ENCODE assay signal across 9 mouse cellular contexts in genomic region chr2:24923561-24923960, GRCm38 (mm10). TPM values are rescaled to one million over a fixed set of nuclear protein-coding genes. Genes with fewer than 3 reads are reported as not detected.
DNase-seq lines count a peak whose midpoint lies in the region; ATAC-seq and TF ChIP-seq lines count a peak whose summit lies in the region.
"Had no signal": no experiment of that assay in that cellular context is flagged by ENCODE, and none has a peak within 500 bp of the region (broad histone marks: within the 10 kb centered on the region; RNA-seq: fewer than 3 reads in every experiment).

No protein-coding gene starts in this region.

- TF ChIP-seq EP300 in heart, postnatal 0 days (IDR thresholded peaks at IDR 0.05; ENCODE audit: low read depth) = no peak
- TF ChIP-seq EP300 in stomach, postnatal 0 days (optimal IDR thresholded peaks at IDR 0.05) = no peak

- H3K9me3 ChIP-seq in heart, postnatal 0 days (replicated peaks; ENCODE audit: control insufficient read depth, low read length) = no peaks in the 10 kb centered on the region
- H3K9me3 ChIP-seq in midbrain, embryonic 11.5 days (ENCODE audit: control insufficient read depth, low read length) = no peaks in the 10 kb centered on the region
- no peaks in the 10 kb centered on the region for H3K9me3 ChIP-seq in midbrain, embryonic 10.5 days (replicated peaks)
- no peaks in the 10 kb centered on the region for H3K9me3 ChIP-seq in stomach, postnatal 0 days (ENCODE audit: control insufficient read depth, low read length)

- no peaks in the 10 kb centered on the region for H3K36me3 ChIP-seq in heart, postnatal 0 days (replicated peaks; ENCODE audit: control insufficient read depth, insufficient read depth, low read length)
- H3K36me3 ChIP-seq in midbrain, embryonic 11.5 days (ENCODE audit: control insufficient read depth, insufficient read depth, low read length) = no peaks in the 10 kb centered on the region
- no peaks in the 10 kb centered on the region for H3K36me3 ChIP-seq in midbrain, embryonic 10.5 days
- peaks cover 3% of the 10 kb centered on the region for H3K36me3 ChIP-seq in stomach, postnatal 0 days (ENCODE audit: control insufficient read depth, insufficient read depth, low read length)

- peak; percentile 44 for TF ChIP-seq CTCF in heart, postnatal 0 days (IDR thresholded peaks at IDR 0.05; ENCODE audit: low read depth)
- peak; percentile 74 for TF ChIP-seq CTCF in stomach, postnatal 0 days (IDR thresholded peaks at IDR 0.05; ENCODE audit: low read depth)

- ATAC-seq in heart, postnatal 0 days (ENCODE audit: insufficient read depth, low read depth) = no peak
- ATAC-seq in midbrain, embryonic 11.5 days (ENCODE audit: low FRiP score) = no peak
- ATAC-seq in stomach, postnatal 0 days (ENCODE audit: low FRiP score, low TSS enrichment) = no peak

- DNase-seq in heart, postnatal 0 days (ENCODE audit: low spot score) = peak; percentile 25
- DNase-seq in heart, adult 9 months (ENCODE audit: low spot score in 2 of 2) = no peak
- DNase-seq in midbrain, embryonic 11.5 days (ENCODE audit: low spot score, missing footprints) = peak; percentile 73
- DNase-seq in midbrain, embryonic 10.5 days (ENCODE audit: low spot score) = no peak
- DNase-seq in brain, adult 2 months (ENCODE audit: low read depth, low spot score) = peak; percentile 40
- no peak for DNase-seq in stomach, postnatal 0 days (ENCODE audit: low spot score)
- no peak for DNase-seq in layer of hippocampus, postnatal 25 days (ENCODE audit: extremely low spot score in 1 of 2, low spot score in 1 of 2)
- DNase-seq: cerebellum, adult 11-12 months; heart, adult 18-20 months had no signal

- no peaks in the 10 kb centered on the region for H3K4me1 ChIP-seq in heart, postnatal 0 days (ENCODE audit: control insufficient read depth, insufficient read depth)
- H3K4me1 ChIP-seq in midbrain, embryonic 11.5 days (ENCODE audit: control insufficient read depth, insufficient read depth, low read length) = no peaks in the 10 kb centered on the region; the same call in 1 of the 2 replicates
- no peaks in the 10 kb centered on the region; the same call in 1 of the 2 replicates for H3K4me1 ChIP-seq in midbrain, embryonic 10.5 days
- H3K4me1 ChIP-seq in stomach, postnatal 0 days (replicated peaks; ENCODE audit: control insufficient read depth, insufficient read depth) = no peaks in the 10 kb centered on the region

- no peak overlapping the region for H3K4me2 ChIP-seq in heart, postnatal 0 days (ENCODE audit: low read depth, low read length)
- no peak overlapping the region for H3K4me2 ChIP-seq in midbrain, embryonic 11.5 days
- H3K4me2 ChIP-seq in stomach, postnatal 0 days (replicated peaks; ENCODE audit: low read depth) = no peak overlapping the region

- no peak overlapping the region for H3K9ac ChIP-seq in heart, postnatal 0 days (replicated peaks; ENCODE audit: low read depth, low read length)
- H3K9ac ChIP-seq in midbrain, embryonic 11.5 days (ENCODE audit: low read length) = no peak overlapping the region
- no peak overlapping the region for H3K9ac ChIP-seq in stomach, postnatal 0 days (ENCODE audit: low read length)

- no peak overlapping the region for H3K4me3 ChIP-seq in heart, postnatal 0 days (ENCODE audit: low read depth, low read length)
- H3K4me3 ChIP-seq in midbrain, embryonic 11.5 days (ENCODE audit: low read depth, low read length) = no peak overlapping the region
- H3K4me3 ChIP-seq in midbrain, embryonic 10.5 days = no peak overlapping the region
- H3K4me3 ChIP-seq in stomach, postnatal 0 days (ENCODE audit: low read depth, low read length) = no peak overlapping the region

- H3K27me3 ChIP-seq in heart, postnatal 0 days (ENCODE audit: control insufficient read depth, insufficient read depth, low read length) = no peaks in the 10 kb centered on the region
- no peaks in the 10 kb centered on the region for H3K27me3 ChIP-seq in midbrain, embryonic 11.5 days (ENCODE audit: control insufficient read depth, insufficient read depth, low read length)
- H3K27me3 ChIP-seq in midbrain, embryonic 10.5 days (ENCODE audit: low read depth, poor library complexity, severe bottlenecking) = no peaks in the 10 kb centered on the region
- no peaks in the 10 kb centered on the region for H3K27me3 ChIP-seq in stomach, postnatal 0 days (ENCODE audit: control insufficient read depth, insufficient read depth, low read length)

- 48% methylated on average over 2 of the region's 2 CpGs for WGBS in heart, postnatal 0 days
- 64% methylated on average over 2 of the region's 2 CpGs for WGBS in midbrain, embryonic 11.5 days
- 66% methylated on average over 2 of the region's 2 CpGs for WGBS in midbrain, embryonic 10.5 days
- 43% methylated on average over 2 of the region's 2 CpGs for WGBS in stomach, postnatal 0 days

- no peak overlapping the region for H3K27ac ChIP-seq in heart, postnatal 0 days (ENCODE audit: low read depth)
- no peak overlapping the region for H3K27ac ChIP-seq in midbrain, embryonic 11.5 days (ENCODE audit: low read depth, low read length)
- H3K27ac ChIP-seq in midbrain, embryonic 10.5 days (replicated peaks) = no peak overlapping the region
- H3K27ac ChIP-seq in stomach, postnatal 0 days (replicated peaks) = no peak overlapping the region

RNA-seq across cellular contexts. Expression of gene Ehmt1, which starts 4.1 kb away (rescaled TPM):
- 36.8 and 49.8 TPM in 2 replicates for total RNA-seq in heart, postnatal 0 days (2014; rRNA removed; ENCODE audit: low replicate concordance)
- 30.6 and 34.7 TPM in 2 replicates for polyA plus RNA-seq in heart, postnatal 0 days (2015; fragmentation: Nextera tagmentation; extraction: Ambion mirVana)
- 95.8 and 96.5 TPM in 2 replicates for polyA plus RNA-seq in midbrain, embryonic 11.5 days (2014; fragmentation: Nextera tagmentation; extraction: Ambion mirVana)
- polyA plus RNA-seq in midbrain, embryonic 10.5 days (2016; fragmentation: Nextera tagmentation; extraction: Ambion mirVana) = 137 and 151 TPM in 2 replicates
- 23.1 and 27.5 TPM in 2 replicates for polyA plus RNA-seq in stomach, postnatal 0 days (2015; fragmentation: Nextera tagmentation; extraction: Ambion mirVana)
- total RNA-seq in layer of hippocampus, postnatal 25 days (2021) = 10 to 100 TPM; 61.4 to 71.0 TPM

RNA-seq across cellular contexts. Expression of gene Arrdc1, which starts 11.5 kb away (rescaled TPM):
- total RNA-seq in heart, postnatal 0 days (2014; rRNA removed; ENCODE audit: low replicate concordance) = 11.9 and 23.9 TPM in 2 replicates
- polyA plus RNA-seq in heart, postnatal 0 days (2015; fragmentation: Nextera tagmentation; extraction: Ambion mirVana) = 10.2 and 12.2 TPM in 2 replicates
- polyA plus RNA-seq in midbrain, embryonic 11.5 days (2014; fragmentation: Nextera tagmentation; extraction: Ambion mirVana) = 11.3 and 11.6 TPM in 2 replicates
- 16.0 and 16.2 TPM in 2 replicates for polyA plus RNA-seq in midbrain, embryonic 10.5 days (2016; fragmentation: Nextera tagmentation; extraction: Ambion mirVana)
- 94.7 and 105 TPM in 2 replicates for polyA plus RNA-seq in stomach, postnatal 0 days (2015; fragmentation: Nextera tagmentation; extraction: Ambion mirVana)
- total RNA-seq in layer of hippocampus, postnatal 25 days (2021) = 10 to 100 TPM in 1 of 2 experiments, 1 to 10 TPM in 1; 9.5 to 13.5 TPM

RNA-seq across cellular contexts. Expression of gene Zmynd19, which starts 26.0 kb away (rescaled TPM):
- 5.9 and 21.3 TPM in 2 replicates for total RNA-seq in heart, postnatal 0 days (2014; rRNA removed; ENCODE audit: low replicate concordance)
- polyA plus RNA-seq in heart, postnatal 0 days (2015; fragmentation: Nextera tagmentation; extraction: Ambion mirVana) = 5.6 and 6.0 TPM in 2 replicates
- 32.9 and 33.7 TPM in 2 replicates for polyA plus RNA-seq in midbrain, embryonic 11.5 days (2014; fragmentation: Nextera tagmentation; extraction: Ambion mirVana)
- 22.8 and 23.2 TPM in 2 replicates for polyA plus RNA-seq in midbrain, embryonic 10.5 days (2016; fragmentation: Nextera tagmentation; extraction: Ambion mirVana)
- polyA plus RNA-seq in stomach, postnatal 0 days (2015; fragmentation: Nextera tagmentation; extraction: Ambion mirVana) = 7.1 and 7.8 TPM in 2 replicates
- total RNA-seq in layer of hippocampus, postnatal 25 days (2021) = 10 to 100 TPM; 38.5 TPM

RNA-seq across cellular contexts. Expression of gene Dph7, which starts 38.6 kb away (rescaled TPM):
- total RNA-seq in heart, postnatal 0 days (2014; rRNA removed; ENCODE audit: low replicate concordance) = 17.7 and 24.8 TPM in 2 replicates
- 10.2 and 11.7 TPM in 2 replicates for polyA plus RNA-seq in heart, postnatal 0 days (2015; fragmentation: Nextera tagmentation; extraction: Ambion mirVana)
- polyA plus RNA-seq in midbrain, embryonic 11.5 days (2014; fragmentation: Nextera tagmentation; extraction: Ambion mirVana) = 32.6 and 33.0 TPM in 2 replicates
- polyA plus RNA-seq in midbrain, embryonic 10.5 days (2016; fragmentation: Nextera tagmentation; extraction: Ambion mirVana) = 33.9 and 36.3 TPM in 2 replicates
- 12.1 TPM in 2 replicates for polyA plus RNA-seq in stomach, postnatal 0 days (2015; fragmentation: Nextera tagmentation; extraction: Ambion mirVana)
- 10 to 100 TPM; 31.6 to 33.0 TPM for total RNA-seq in layer of hippocampus, postnatal 25 days (2021)

RNA-seq across cellular contexts. Expression of gene Mrpl41, which starts 51.3 kb away (rescaled TPM):
- 62.3 and 69.5 TPM in 2 replicates for total RNA-seq in heart, postnatal 0 days (2014; rRNA removed; ENCODE audit: low replicate concordance)
- polyA plus RNA-seq in heart, postnatal 0 days (2015; fragmentation: Nextera tagmentation; extraction: Ambion mirVana) = 194 and 197 TPM in 2 replicates
- 154 and 163 TPM in 2 replicates for polyA plus RNA-seq in midbrain, embryonic 11.5 days (2014; fragmentation: Nextera tagmentation; extraction: Ambion mirVana)
- polyA plus RNA-seq in midbrain, embryonic 10.5 days (2016; fragmentation: Nextera tagmentation; extraction: Ambion mirVana) = 139 and 143 TPM in 2 replicates
- polyA plus RNA-seq in stomach, postnatal 0 days (2015; fragmentation: Nextera tagmentation; extraction: Ambion mirVana) = 121 and 122 TPM in 2 replicates
- total RNA-seq in layer of hippocampus, postnatal 25 days (2021) = 10 to 100 TPM; 85.3 to 93.5 TPM

Comparison
In these comparisons a context has a peak if more than half of its experiments do, and no peak if none do; other contexts are left out.
1. DNase-seq: peak in heart, postnatal 0 days (single experiment), midbrain, embryonic 11.5 days (single experiment) and brain, adult 2 months (single experiment); none in heart, adult 9 months (0 of 2), midbrain, embryonic 10.5 days (single experiment), stomach, postnatal 0 days (single experiment) and layer of hippocampus, postnatal 25 days (0 of 2).